Mouse (Mus musculus) kidney, postnatal 14 days (tissue): Measurements from ENCODE around the gene Wee1.
A peak's percentile ranks its signal among the peaks of the same experiment; 100 is the strongest.
"Not testable (repeated sequence)": the region's sequence is repeated elsewhere in the genome, so short reads cannot be mapped to it uniquely, and the experiment has no call there.

Experiments used
- DNase-seq: peaks from one replicate; pipeline ENCODE4 v3.0.0; 2022; ENCODE audit warnings: mixed read lengths

Gene Wee1

DNA sequence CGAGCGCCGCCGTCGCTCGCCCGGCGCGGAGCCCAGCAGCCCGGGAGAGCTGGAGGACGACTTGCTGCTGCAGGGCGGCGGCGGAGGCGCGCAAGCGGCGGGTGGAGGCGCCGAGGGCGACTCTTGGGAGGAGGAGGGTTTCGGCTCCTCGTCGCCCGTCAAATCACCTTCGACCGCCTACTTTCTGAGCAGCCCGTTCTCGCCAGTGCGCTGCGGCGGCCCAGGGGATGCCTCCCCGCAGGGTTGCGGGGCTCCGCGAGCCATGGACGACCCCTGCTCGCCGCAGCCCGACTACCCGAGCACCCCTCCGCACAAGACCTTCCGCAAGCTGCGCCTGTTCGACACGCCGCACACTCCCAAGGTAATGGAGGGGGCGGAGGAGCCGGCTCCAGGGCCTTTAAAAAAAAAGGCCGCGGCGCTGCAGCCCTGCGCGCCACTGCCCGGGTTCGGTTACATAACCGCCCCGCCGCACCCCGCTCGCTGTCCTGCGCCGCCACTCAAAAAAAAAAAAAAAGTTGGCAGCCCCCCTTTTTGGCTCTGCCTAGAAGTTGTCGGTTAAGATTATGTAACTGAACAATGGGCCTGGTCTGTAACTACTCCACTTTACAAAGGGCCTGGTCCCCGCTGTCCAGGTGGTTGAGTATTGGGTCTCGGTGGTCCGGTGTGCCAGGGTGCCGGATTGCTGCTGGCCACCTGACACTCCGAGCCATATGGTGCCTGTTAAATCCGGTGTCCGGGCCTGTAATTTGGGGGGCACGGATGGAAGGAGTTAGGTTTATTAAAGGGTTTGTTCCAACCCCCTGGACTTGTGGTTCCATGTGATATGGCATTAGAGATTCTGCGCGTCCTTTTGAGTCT lies 948 bp downstream of the Wee1 start:
- peak; percentile 81 for DNase-seq

DNA sequence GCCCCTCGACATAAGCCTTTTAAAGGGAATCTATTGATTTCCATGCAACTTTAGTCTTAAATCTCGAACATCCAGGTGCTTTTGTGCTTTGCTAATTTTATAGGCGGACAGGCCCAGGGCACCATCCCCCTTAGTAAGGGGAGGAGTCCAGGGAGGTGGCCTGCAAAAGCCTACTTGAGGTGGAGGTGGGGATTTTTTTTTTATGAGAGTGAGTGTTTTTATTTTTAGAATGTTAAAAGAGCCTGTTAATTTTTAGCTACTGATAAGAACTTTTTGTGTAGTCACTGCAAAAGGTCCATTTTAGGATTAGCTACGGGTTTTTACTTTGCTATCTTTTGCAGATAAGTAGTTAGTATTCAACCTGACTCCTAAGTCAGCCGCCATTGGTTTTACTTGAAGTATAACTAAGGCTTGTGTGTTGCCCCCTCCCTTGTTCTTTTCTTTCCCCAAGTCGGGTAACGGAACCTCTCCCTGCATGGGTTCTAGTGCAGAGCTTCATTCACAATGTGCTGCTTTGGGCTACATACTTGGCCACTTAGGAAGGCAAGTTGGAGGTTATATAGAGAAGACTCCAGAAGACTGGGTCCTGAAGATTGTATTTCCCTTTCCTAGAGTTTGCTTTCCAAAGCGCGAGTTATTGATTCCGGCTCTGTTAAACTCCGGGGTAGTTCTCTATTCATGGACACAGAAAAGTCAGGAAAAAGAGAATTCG lies 2.2 kb downstream of the Wee1 start:
- DNase-seq: peak; percentile 38

- DNase-seq: no peak
These were observed 6.7 kb downstream of the Wee1 start for GRCm38 (mm10) chr7:110128566-110128965.

DNA sequence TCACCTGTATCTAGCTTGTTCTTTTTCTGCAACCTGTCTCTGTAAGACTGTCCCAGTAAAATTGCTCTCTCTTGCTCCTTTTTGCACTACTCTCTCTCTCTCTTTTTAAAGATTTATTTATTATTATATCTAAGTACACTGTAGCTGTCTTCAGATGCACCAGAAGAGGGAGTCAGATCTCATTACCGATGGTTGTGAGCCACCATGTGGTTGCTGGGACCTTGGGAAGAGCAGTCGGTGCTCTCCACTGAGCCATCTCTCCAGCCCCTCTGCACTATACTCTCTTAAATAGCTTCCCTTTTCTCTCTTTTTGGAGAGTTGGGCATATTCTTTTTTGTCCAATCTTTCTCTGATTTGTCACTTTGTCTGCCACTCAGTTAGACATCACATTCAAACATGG lies 10.4 kb downstream of the Wee1 start:
- not testable (repeated sequence) for DNase-seq

- no peak for DNase-seq
These were observed 12.1 kb downstream of the Wee1 start for GRCm38 (mm10) chr7:110133988-110134387.

DNA sequence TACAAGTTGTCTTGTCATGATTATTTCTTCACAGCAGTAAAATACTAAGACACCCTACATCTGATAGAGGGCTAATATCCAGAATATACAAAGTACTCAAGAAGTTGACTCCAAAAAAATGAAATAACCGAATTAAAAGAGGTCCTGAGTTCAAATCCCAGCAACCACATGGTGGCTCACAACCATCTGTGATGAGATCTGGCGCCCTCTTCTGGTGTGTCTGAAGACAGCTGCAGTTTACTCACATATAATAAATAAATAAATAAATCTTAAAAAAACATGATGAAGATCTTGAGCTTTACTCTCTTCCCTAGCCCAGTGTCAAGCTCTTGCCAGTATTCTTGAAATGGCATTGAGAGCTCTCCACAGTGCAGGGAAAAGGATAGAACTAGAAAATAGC lies 16.7 kb downstream of the Wee1 start:
- DNase-seq: no peak

GRCm38 (mm10) chr7:110143863-110144262 lies 22.0 kb downstream of the Wee1 start:
- DNase-seq: no peak

- DNase-seq: no peak
These were observed 31.0 kb downstream of the Wee1 start for GRCm38 (mm10) chr7:110152891-110153290.

DNA sequence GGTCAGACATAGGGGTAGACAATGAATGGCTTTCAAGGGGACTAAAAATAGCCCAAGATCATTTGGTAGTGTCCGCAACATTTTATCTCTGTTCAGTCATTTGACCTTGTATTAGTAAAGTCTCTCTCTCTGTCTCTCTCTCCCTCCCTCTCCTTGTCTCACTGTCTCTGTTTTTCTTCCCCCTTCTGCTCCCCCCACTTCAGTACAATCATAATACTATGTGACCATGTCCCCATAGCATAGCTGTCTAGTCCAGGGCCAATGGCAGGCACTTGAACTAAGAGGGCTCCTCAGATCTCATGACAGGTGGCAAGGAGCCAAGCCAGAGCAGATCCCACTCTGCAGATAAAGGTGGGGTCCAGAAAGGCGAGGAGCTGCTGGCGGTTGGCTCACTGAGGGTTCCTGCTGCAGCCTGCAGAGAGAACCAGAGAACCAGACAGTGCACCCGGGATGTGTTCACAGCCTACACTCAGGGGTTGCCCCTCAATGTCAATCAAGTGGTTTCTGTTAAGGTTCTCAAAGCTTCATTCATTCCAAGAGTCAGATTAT lies 34.9 kb downstream of the Wee1 start:
- DNase-seq: peak; percentile 26

- DNase-seq: peak; percentile 59
These were observed 35.5 kb downstream of the Wee1 start for GRCm38 (mm10) chr7:110157261-110157910.

DNA sequence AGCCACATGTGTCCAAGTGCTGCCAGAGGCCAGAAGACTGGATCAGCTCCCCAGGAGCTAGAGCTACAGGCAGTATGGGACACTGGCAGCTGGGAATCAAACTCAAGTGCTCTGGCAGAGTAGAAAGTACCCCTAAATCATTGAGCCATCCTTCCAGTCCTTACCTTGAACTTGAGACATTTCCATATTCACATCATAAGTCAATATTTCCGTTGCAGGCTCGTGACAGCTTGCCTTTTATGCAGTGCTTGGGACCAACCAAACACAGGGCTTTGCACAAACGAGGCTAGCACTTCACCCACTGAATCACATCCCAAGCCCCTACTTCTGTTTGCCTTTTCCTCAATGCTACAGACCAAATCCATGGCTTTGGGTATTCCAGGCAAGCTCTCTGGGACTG lies 36.2 kb downstream of the Wee1 start:
- no peak for DNase-seq

GRCm38 (mm10) chr7:110160109-110160508 lies 38.3 kb downstream of the Wee1 start:
- DNase-seq: not testable (repeated sequence)

GRCm38 (mm10) chr7:110160601-110161000 lies 38.8 kb downstream of the Wee1 start:
- no peak for DNase-seq

- DNase-seq: no peak
These were observed 41.2 kb downstream of the Wee1 start for GRCm38 (mm10) chr7:110163024-110163423.

DNA sequence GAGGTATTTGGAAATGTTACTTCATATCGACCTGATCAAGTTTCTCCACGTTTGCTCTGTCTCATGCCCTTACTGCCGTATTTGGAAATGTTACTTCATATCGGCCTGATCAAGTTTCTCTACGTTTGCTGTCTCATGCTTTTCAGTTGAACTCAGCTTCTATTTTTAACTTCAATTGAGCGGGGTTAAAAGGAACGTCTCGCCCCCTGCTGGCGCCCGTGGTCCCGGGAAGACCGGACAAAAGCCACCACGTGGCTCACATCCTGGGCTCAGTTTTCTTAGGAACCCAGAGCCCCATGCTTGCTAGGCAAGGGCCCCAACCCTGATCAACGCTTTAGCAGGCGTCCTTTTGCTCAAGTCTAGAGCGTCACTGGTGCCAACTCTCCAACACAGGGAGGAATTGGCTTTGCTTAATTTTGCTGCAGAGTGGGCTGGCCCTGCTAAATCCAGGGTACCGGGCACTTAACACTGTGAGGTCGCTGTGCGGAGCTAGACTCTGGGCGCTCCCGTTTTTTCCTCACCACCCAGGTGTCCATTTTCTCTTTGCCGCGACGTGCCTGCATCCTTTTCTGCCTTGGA lies 42.3 kb downstream of the Wee1 start:
- peak; percentile 93 for DNase-seq

DNA sequence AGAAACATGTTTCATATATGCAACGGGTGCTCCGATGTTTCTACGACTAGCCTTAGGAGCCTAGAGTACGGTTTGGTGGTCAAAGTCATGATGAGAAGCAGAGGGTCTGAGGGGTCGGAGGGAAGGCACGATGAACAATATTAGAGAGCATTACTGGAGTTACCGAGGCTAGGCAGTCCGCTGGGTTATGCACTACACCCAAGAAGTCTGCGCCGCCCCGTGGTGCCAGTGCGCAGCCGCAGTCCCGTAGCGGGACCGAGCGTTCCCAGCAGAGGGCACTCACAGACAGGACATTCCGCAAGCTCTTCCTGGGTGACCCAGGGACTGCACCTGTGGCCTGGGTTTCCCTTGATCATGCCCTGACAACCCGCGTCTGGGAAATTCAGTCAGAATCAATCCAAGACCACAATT lies 42.9 kb downstream of the Wee1 start:
- DNase-seq: peak; percentile 95

DNA sequence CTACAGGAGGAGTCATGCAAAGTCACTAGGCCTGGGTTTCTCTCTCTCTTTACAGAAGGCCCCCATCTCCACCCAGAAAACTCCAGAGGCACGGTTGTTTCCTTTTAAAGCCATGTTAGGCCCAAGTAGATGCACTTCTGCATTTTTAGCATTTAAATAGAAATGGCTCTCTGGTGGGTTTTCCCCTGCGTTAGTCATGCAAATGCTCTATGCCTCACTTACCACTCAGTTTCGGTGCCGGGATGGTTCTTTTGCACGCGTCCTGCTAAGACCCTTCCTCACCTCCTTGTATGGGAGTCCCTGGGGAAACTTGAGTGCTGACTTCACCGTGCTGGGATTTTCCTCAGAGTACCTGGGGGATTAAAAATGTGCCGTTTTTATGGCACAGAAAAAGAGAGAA lies 44.4 kb downstream of the Wee1 start:
- DNase-seq: no peak

- no peak for DNase-seq
These were observed 57.4 kb downstream of the Wee1 start for GRCm38 (mm10) chr7:110179208-110179607.

DNA sequence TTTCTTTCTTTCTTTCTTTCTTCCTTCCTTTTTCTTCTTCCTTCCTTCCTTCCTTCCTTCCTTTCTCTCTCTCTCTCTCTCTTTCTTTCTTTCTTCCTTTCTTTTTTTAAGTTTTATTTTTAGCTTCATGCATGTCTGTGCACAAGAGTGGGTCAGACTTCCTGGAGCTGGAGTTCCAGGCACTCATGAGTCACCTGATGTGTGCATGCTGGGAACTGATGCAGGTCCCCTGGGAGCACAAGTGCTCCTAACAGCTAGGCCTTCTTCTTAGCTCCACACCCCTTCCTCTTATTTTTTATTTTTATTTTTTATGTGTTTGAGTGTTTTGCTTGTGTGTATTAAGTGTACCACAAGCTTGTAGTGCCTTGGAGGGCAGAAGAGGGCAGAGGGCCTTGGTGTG lies 58.8 kb downstream of the Wee1 start:
- DNase-seq: no peak

DNA sequence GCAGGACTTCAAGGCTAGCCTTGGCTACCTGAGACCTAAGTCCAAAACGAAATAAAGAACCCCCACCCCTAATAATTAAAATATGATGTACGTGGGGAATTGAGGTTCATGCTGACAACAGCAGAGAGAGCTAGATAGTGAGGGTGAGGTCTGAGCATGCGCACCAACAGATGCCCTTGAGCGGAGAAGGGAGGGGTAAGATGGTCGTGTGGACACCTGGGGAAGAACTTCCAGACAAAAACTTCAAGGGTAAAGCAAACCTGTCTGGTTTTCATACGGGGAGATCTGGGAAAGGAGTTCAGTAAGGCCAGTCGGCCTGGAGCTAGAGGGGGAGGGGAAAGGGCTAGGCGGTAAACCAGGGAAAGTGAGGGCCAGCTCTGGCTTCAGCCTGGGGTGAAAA lies 59.6 kb downstream of the Wee1 start:
- no peak for DNase-seq

GRCm38 (mm10) chr7:110184608-110185007 lies 62.8 kb downstream of the Wee1 start:
- DNase-seq: no peak

DNA sequence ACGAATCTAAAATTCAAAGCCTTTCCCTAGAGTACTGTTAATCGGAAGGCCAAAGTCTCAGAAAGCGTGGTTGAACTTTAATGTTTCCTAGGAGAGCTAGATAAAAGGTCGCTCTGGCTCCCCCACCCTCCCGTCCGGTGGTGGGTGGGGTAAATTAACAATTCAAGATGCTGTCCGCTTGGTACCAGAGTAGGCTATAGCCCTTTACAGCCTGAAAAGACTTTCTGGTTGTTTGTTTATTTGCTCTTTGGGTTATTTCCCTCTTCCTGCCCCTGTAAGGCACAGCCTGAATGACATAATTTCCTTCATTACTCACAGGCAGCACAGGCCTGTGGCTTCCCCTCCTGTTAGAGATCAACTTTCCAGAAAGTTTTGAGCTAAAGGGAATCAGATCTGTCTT lies 68.1 kb downstream of the Wee1 start:
- peak; percentile 64 for DNase-seq
